Mouse (Mus musculus) MEL (cell line): Measurements from ENCODE around the gene Prr19. TPM values are rescaled to one million over a fixed set of nuclear protein-coding genes. Genes with fewer than 3 reads are reported as not detected.
"Not testable (repeated sequence)": the region's sequence is repeated elsewhere in the genome, so short reads cannot be mapped to it uniquely, and the experiment has no call there.

Experiments
- DNase-seq: peaks from one replicate; pipeline ENCODE4 v3.0.0; 2011; ENCODE audit warnings: low read depth, low spot score
- H3K27ac ChIP-seq: 2 replicates; pipeline ENCODE4 v1.5.1; 2012; ENCODE audit warnings: low read depth, mild to moderate bottlenecking, control low read depth, low read length, moderate library complexity; ENCODE audit not compliant: control insufficient read depth
- H3K27me3 ChIP-seq, 2 experiments: fragments of 150-350 bp in 1 of 2; sonication (generic) in 1 of 2; 2 replicates each; pipeline ENCODE4 v1.6.1; 2012; ENCODE audit warnings: low read length in 2 of 2, mild to moderate bottlenecking in 2 of 2, improper control_type of control experiment in 1 of 2, moderate library complexity in 1 of 2; ENCODE audit not compliant: insufficient read depth in 2 of 2, control insufficient read depth in 1 of 2
- H3K36me3 ChIP-seq, 2 experiments: 2 replicates each; pipeline ENCODE4 v1.6.1; 2012 to 2014; ENCODE audit warnings: low read length in 2 of 2, improper control_type of control experiment in 1 of 2, inconsistent platforms in 1 of 2, mild to moderate bottlenecking in 1 of 2; ENCODE audit not compliant: insufficient read depth in 2 of 2, control insufficient read depth in 1 of 2
- H3K4me1 ChIP-seq, 2 experiments: fragments of 150-350 bp in 1 of 2; sonication (generic) in 1 of 2; 2 replicates each; pipeline ENCODE4 v1.6.1; 2012; ENCODE audit warnings: low read length in 2 of 2, improper control_type of control experiment in 1 of 2, mild to moderate bottlenecking in 1 of 2; ENCODE audit not compliant: insufficient read depth in 2 of 2, control insufficient read depth in 1 of 2
- H3K4me3 ChIP-seq, 2 experiments: fragments of 150-350 bp in 1 of 2; sonication (generic) in 1 of 2; 2 replicates each; pipeline ENCODE4 v1.5.1; 2012; ENCODE audit warnings: low read depth in 2 of 2, low read length in 2 of 2, mild to moderate bottlenecking in 2 of 2, moderate library complexity in 2 of 2, control low read depth in 1 of 2, improper control_type of control experiment in 1 of 2; ENCODE audit not compliant: control insufficient read depth in 1 of 2, insufficient read depth in 1 of 2
- H3K79me2 ChIP-seq: 2 replicates; pipeline ENCODE4 v1.6.1; 2012; ENCODE audit warnings: mild to moderate bottlenecking, low read length, moderate library complexity; ENCODE audit not compliant: control insufficient read depth, poor library complexity, insufficient read depth
- H3K9ac ChIP-seq: 2 replicates; pipeline ENCODE4 v1.6.1; 2012; ENCODE audit warnings: low read depth, mild to moderate bottlenecking, control low read depth, low read length, moderate library complexity; ENCODE audit not compliant: control insufficient read depth, poor library complexity, severe bottlenecking
- H3K9me3 ChIP-seq: fragments of 150-350 bp; sonication (generic); replicated peaks from 2 replicates; pipeline ENCODE4 v1.6.1; 2012; ENCODE audit warnings: mild to moderate bottlenecking, low read length, improper control_type of control experiment, moderate library complexity; ENCODE audit not compliant: insufficient read depth
- BHLHE40 ChIP-seq: IDR thresholded peaks from 2 replicates; pipeline ENCODE4 v1.6.1; 2012; ENCODE audit warnings: low read depth, mild to moderate bottlenecking, inconsistent platforms, low read length, improper control_type of control experiment, borderline replicate concordance
- CHD2 ChIP-seq: IDR thresholded peaks from 2 replicates; pipeline ENCODE4 v1.6.1; 2011; ENCODE audit warnings: low read length, improper control_type of control experiment
- CTCF ChIP-seq, 3 experiments: IDR thresholded peaks in 2 of 3; conservative IDR thresholded peaks in 1 of 3; 2 replicates each; pipeline ENCODE4 v1.5.1; 2011 to 2012; ENCODE audit warnings: low read length in 3 of 3, low read depth in 2 of 3, mild to moderate bottlenecking in 2 of 3, improper control_type of control experiment in 1 of 3, inconsistent platforms in 1 of 3, mixed read lengths in 1 of 3, moderate library complexity in 1 of 3; ENCODE audit not compliant: control insufficient read depth in 1 of 3, insufficient read depth in 1 of 3, poor library complexity in 1 of 3, severe bottlenecking in 1 of 3
- E2F4 ChIP-seq: IDR thresholded peaks from 2 replicates; pipeline ENCODE4 v1.6.1; 2011; ENCODE audit warnings: low read depth, low read length, improper control_type of control experiment, borderline replicate concordance
- ELF1 ChIP-seq: IDR thresholded peaks from 2 replicates; pipeline ENCODE4 v1.6.1; 2014; ENCODE audit warnings: low read depth, mild to moderate bottlenecking, inconsistent platforms, low read length, improper control_type of control experiment, moderate library complexity
- ETS1 ChIP-seq: IDR thresholded peaks from 2 replicates; pipeline ENCODE4 v1.6.1; 2012; ENCODE audit warnings: low read depth, mild to moderate bottlenecking, inconsistent platforms, low read length, improper control_type of control experiment, moderate library complexity
- GABPA ChIP-seq: IDR thresholded peaks from 2 replicates; pipeline ENCODE4 v1.6.1; 2012; ENCODE audit warnings: low read depth, mild to moderate bottlenecking, inconsistent platforms, low read length, improper control_type of control experiment, moderate library complexity
- GATA1 ChIP-seq: IDR thresholded peaks from 2 replicates; pipeline ENCODE4 v1.6.1; 2011; ENCODE audit warnings: low read depth, low read length, improper control_type of control experiment
- HCFC1 ChIP-seq: IDR thresholded peaks from 2 replicates; pipeline ENCODE4 v1.6.1; 2012; ENCODE audit warnings: low read depth, mild to moderate bottlenecking, inconsistent platforms, low read length, improper control_type of control experiment, moderate library complexity
- JUND ChIP-seq: IDR thresholded peaks from 2 replicates; pipeline ENCODE4 v1.6.1; 2011; ENCODE audit warnings: low read depth, mild to moderate bottlenecking, improper control_type of control experiment, low read length
- MXI1 ChIP-seq: IDR thresholded peaks from 2 replicates; pipeline ENCODE4 v1.6.1; 2011; ENCODE audit warnings: mild to moderate bottlenecking, low read depth, low read length, improper control_type of control experiment
- MYB ChIP-seq: IDR thresholded peaks from 2 replicates; pipeline ENCODE4 v1.6.1; 2011; ENCODE audit warnings: mild to moderate bottlenecking, low read depth, low read length, improper control_type of control experiment
- MYC ChIP-seq: IDR thresholded peaks from 2 replicates; pipeline ENCODE4 v1.6.1; 2011; ENCODE audit warnings: low read depth, mild to moderate bottlenecking, low read length, improper control_type of control experiment, moderate library complexity
- RCOR1 ChIP-seq: IDR thresholded peaks from 2 replicates; pipeline ENCODE4 v1.6.1; 2012; ENCODE audit warnings: low read depth, mild to moderate bottlenecking, inconsistent platforms, low read length, improper control_type of control experiment
- SIN3A ChIP-seq: IDR thresholded peaks from 2 replicates; pipeline ENCODE4 v1.6.1; 2012; ENCODE audit warnings: low read length, improper control_type of control experiment, inconsistent platforms
- TBP ChIP-seq: IDR thresholded peaks from 2 replicates; pipeline ENCODE4 v1.8.0; 2011; ENCODE audit warnings: low read depth, low read length, improper control_type of control experiment
- TCF12 ChIP-seq: IDR thresholded peaks from 2 replicates; pipeline ENCODE4 v1.6.1; 2014; ENCODE audit warnings: low read depth, mild to moderate bottlenecking, inconsistent platforms, low read length, improper control_type of control experiment, moderate library complexity
- USF1 ChIP-seq: IDR thresholded peaks from 2 replicates; pipeline ENCODE4 v1.6.1; 2014; ENCODE audit warnings: low read depth, mild to moderate bottlenecking, inconsistent platforms, low read length, improper control_type of control experiment, moderate library complexity
- USF2 ChIP-seq, 2 experiments: IDR thresholded peaks; 2 replicates each; pipeline ENCODE4 v1.6.1; 2011 to 2012; ENCODE audit warnings: improper control_type of control experiment in 2 of 2, low read length in 2 of 2, borderline replicate concordance in 1 of 2, inconsistent platforms in 1 of 2, low read depth in 1 of 2, mild to moderate bottlenecking in 1 of 2; ENCODE audit not compliant: insufficient read depth in 1 of 2
- ZC3H11A ChIP-seq: IDR thresholded peaks from 2 replicates; pipeline ENCODE4 v1.6.1; 2012; ENCODE audit warnings: low read depth, mild to moderate bottlenecking, inconsistent platforms, low read length, improper control_type of control experiment
- ZMIZ1 ChIP-seq: IDR thresholded peaks from 2 replicates; pipeline ENCODE4 v1.6.1; 2012; ENCODE audit warnings: low read depth, mild to moderate bottlenecking, inconsistent platforms, low read length, improper control_type of control experiment, moderate library complexity
- ZNF384 ChIP-seq: IDR thresholded peaks from 2 replicates; pipeline ENCODE4 v1.6.1; 2012; ENCODE audit warnings: low read depth, mild to moderate bottlenecking, inconsistent platforms, low read length, improper control_type of control experiment
- polyA plus RNA-seq, 2 experiments: library from polyadenylated mRNA; stranded (reverse) in 1 of 2; unstranded in 1 of 2; fragments of >175 nt in 1 of 2; fragments of >200 nt in 1 of 2; gene quantifications; 2 replicates each; pipeline versions ENCODE4 v1.2.1 to v1.2.4; 2012; ENCODE audit warnings: low replicate concordance in 2 of 2, low read depth in 1 of 2; ENCODE audit not compliant: insufficient read length in 2 of 2, insufficient read depth in 1 of 2, missing spikeins in 1 of 2
- total RNA-seq: library from RNA; depleted of rRNA; stranded (reverse); fragments of 300-350 nt; gene quantifications from 2 replicates; pipeline ENCODE4 v1.2.3, GENCODE M21; 2012

Gene Prr19
- total and polyA plus RNA-seq, 3 experiments: 0.11 TPM; not detected in 2

DNA sequence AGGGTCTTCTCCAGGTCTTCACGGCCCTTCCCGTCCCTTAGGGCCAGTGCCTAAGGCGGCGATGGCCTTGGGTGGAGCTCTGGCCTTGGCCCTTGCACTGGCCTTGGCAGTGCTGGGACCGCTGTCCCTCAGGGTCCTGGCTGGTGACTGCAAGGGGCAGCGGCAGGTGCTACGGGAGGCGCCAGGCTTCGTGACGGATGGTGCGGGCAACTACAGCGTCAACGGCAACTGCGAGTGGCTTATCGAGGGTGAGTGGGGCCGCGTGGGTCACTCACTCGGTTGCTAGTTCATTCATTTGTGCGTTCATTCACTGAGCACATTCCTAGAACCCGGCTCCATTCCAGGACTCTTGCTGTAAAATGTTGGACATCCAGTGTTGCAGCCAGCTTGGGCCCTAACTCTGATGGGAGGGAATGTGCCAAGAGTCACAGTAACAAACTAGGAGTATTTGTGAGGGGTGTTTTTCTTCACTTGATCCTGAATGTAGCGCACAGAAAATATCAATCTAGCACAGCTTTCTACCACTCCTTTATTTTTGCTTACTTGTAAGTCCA, 16.3 kb downstream of the Prr19 start (continued):
- no peak for TF ChIP-seq MYB
- no peak for TF ChIP-seq E2F4
- TF ChIP-seq BHLHE40: no peak
- no peak for TF ChIP-seq USF1
- no peak for TF ChIP-seq RCOR1
- peak; percentile 36; the same call in 1 of the 2 replicates for TF ChIP-seq MXI1
- no peak for TF ChIP-seq GATA1
- TF ChIP-seq USF2 (IDR thresholded peaks at IDR 0.05; ENCODE audit: borderline replicate concordance in 1 of 2, insufficient read depth in 1 of 2, low read depth in 1 of 2, low read length in 2 of 2): no peak
- TF ChIP-seq ZMIZ1: no peak; the same call in 1 of the 2 replicates
- TF ChIP-seq GABPA: no peak
- TF ChIP-seq MYC: no peak
- TF ChIP-seq ETS1: 0 out of 2 replicates have a peak, but pooled peaks have one; percentile 9
- TF ChIP-seq SIN3A: peak; percentile 4; the same call in 1 of the 2 replicates
- 0 out of 2 replicates have a peak, but pooled peaks have one; percentile 4 for TF ChIP-seq TCF12

DNA sequence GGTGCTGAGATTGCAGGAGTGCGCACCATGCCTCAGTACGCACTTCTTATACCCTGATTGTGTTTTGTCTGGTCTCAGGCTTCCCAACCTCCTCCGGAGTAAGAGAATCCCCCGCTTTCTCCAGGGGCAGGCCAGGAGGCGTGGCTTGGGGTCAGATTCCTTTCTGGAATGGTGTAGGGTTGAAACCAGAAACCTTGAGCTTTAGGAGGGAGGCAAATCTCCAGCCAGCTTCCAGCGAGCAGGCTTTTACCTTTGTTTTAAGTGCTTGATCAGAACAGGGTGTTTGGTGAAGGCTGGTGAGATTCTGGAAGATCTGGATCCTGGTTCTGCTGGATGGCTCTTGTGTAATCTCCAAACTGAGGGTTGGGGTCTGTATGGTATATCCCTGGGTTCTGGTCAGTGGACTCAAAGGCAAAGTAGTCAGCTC, 20.9 kb downstream of the Prr19 start:
- no peak for DNase-seq
- no peak overlapping the region for H3K27ac ChIP-seq
- H3K4me3 ChIP-seq: no peak overlapping the region
- no peaks in the 10 kb centered on the region for H3K9me3 ChIP-seq
- no peaks in the 10 kb centered on the region for H3K27me3 ChIP-seq
- H3K4me1 ChIP-seq: 0 out of 4 replicates have a peak, but pooled peaks cover 0 to 6% of the 10 kb centered on the region in 2 experiments
- no peak overlapping the region for H3K9ac ChIP-seq
- TF ChIP-seq USF2 (IDR thresholded peaks at IDR 0.05; ENCODE audit: borderline replicate concordance in 1 of 2, insufficient read depth in 1 of 2, low read depth in 1 of 2, low read length in 2 of 2) (no peak), E2F4 (no peak), JUND (no peak)
- H3K36me3 ChIP-seq: peaks cover 0 to 3% of the 10 kb centered on the region in 2 experiments; a peak in 2 of 4 replicates
- peaks cover 6% of the 10 kb centered on the region for H3K79me2 ChIP-seq

DNA sequence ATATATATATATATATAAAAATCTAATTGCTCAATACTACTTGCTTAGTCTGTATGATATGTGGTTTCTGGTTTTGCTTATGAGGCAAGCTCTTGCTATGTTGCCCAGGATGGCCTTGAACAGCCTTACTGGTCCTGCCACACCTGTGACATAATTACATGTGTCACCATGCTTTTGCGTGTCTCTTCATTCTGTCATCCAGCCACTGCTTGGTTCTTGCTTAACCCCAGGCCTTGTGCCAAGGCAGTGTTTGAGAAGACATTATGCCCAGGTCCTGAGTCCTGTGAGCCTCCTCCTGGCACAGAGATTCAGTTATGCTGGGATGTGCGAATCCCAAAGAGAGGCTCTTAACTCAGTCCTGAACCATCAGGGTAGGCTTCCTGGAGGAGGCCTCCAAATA, 22.0 kb downstream of the Prr19 start:
- no peak overlapping the region for H3K4me3 ChIP-seq
- no peak overlapping the region for H3K9ac ChIP-seq
- TF ChIP-seq SIN3A: no peak
- TF ChIP-seq CTCF (IDR thresholded peaks at IDR 0.05 in 2 of 3, conservative IDR thresholded peaks at IDR 0.05 in 1 of 3; ENCODE audit: control insufficient read depth in 1 of 3, insufficient read depth in 1 of 3, low read depth in 2 of 3, low read length in 3 of 3, poor library complexity in 1 of 3, severe bottlenecking in 1 of 3): no peak
- TF ChIP-seq ZNF384: no peak
- TF ChIP-seq ELF1: no peak
- no peak for TF ChIP-seq HCFC1
- no peak for TF ChIP-seq CHD2
- no peak for TF ChIP-seq MXI1
- no peak for TF ChIP-seq ZC3H11A
- TF ChIP-seq JUND: no peak
- no peak for TF ChIP-seq TBP
- TF ChIP-seq, all 39 proteins: peak for 0
- Histone ChIP-seq H3K4me1 (no peaks in the 10 kb centered on the region), H3K27ac (no peak overlapping the region), H3K27me3 (no peaks in the 10 kb centered on the region), H3K9me3 (no peaks in the 10 kb centered on the region), H3K79me2 (no peaks in the 10 kb centered on the region; the same call in none of the 2 replicates), H3K36me3 (no peaks in the 10 kb centered on the region)
- DNase-seq: no peak

DNA sequence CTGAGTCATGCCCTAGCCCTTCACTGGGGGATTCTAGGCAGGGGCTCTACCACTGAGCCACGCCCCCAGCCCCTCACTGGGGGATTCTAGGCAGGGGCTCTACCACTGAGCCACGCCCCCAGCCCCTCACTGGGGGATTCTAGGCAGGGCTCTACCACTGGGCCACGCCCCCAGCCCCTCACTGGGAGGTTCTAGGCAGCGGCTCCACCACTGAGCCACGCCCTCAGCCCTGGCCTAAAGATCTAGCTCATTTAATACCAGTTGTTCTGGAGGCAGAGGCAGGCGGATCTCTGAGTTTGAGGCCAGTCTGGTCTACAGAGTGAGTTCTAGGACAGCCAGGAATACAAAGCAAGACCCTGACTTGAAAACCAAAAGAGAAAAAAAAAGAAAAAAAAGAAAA, 24.2 kb downstream of the Prr19 start:
- not testable (repeated sequence) for DNase-seq, H3K36me3 ChIP-seq, H3K27me3 ChIP-seq, H3K9ac ChIP-seq, H3K4me1 ChIP-seq, H3K4me3 ChIP-seq, H3K79me2 ChIP-seq, H3K27ac ChIP-seq, H3K9me3 ChIP-seq
